Mouse (Mus musculus) layer of hippocampus, postnatal 25 days (tissue): ENCODE data around the gene Cd3eap. TPM values are rescaled to one million over a fixed set of nuclear protein-coding genes. Genes with fewer than 3 reads are reported as not detected.

ENCODE experiments used
- DNase-seq, 2 experiments: peaks; one replicate each; pipeline ENCODE4 v3.0.0; 2022; ENCODE audit warnings: mixed read lengths in 2 of 2, low spot score in 1 of 2; ENCODE audit errors: extremely low spot score in 1 of 2
- microRNA-seq, 2 experiments: library from miRNA; unstranded; fragments of <30 nt; microRNA quantifications; one replicate each; pipeline ENCODE4 v1.2.0; 2021
- total RNA-seq, 2 experiments: library from RNA; stranded (reverse); gene quantifications; 2 replicates each; pipeline ENCODE4 v1.2.3; 2021

Cd3eap gene
- total RNA-seq, 2 experiments from 2014 or later: 17.7 to 18.3 TPM

DNA sequence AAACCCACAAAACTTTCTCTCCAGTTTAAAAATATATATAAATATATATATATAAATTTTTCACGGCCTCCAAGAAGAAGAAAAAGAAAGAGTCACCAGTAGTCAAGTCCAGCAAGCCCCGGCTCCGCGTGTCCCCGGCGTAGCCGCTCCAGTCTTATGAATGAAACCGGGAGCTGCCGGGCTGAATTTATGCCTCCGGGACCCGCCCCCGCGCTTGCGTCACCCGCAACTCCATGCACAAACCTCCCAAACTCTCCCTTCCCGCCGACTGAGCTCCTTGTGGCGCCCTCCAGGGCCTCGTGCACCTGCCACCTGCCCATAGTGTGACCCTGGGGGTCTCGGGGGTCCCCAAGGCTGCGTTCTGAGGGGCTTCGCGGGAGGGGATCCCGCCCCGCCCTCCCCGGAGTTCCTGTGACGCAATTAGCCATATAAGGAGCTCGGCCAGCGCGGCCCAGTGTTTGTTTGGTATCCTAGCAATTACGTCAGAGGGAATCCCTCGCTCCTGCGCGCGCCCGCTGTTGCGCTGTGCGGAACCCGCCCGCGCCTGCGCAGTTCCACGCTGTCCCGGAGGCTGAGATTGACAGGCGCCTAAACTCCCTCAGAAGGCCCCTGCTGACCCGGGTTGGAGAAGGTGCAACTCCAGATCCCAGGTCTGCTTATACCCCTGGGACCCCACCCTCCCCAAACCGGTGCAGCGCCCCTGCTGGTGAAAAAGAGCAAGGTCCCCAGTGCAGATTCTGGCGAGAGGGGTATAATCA is 49.2 kb downstream of the Cd3eap start, which contains the start of gene Fosb:
TSS of gene Fosb (minus strand) at position 168 of the 758 bp plus-strand sequence.
- peak; percentile 92 for DNase-seq

DNA sequence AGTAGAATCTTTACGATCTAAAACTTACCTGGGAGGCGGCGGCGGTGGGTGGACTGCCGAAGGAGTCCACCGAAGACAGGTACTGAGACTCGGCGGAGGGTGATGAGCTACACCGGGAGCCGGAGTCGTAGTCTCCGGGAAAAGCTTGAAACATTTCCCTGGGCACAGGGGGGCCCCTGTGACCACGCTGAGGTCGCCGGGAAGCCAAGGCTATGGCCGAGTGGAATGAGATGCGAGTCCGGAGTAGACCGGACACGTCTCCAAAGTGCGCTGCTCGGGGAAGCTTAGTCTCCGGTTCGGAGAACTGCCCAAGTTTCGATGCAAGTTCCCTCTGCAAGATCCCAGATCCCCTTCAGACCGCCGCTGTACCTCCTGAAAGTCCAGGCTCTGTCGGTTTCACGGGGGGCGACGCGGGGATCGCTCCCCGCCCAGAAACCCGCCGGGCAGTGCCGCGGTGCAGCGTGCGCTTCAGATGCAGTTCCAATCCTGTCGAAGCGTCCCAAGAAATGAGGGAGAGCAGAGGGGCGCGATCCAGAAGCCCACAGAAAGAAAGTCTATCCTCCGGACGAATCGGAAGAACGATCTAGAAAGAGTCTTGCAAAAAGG is 49.9 kb downstream of the Cd3eap start:
- no peak for DNase-seq

DNA sequence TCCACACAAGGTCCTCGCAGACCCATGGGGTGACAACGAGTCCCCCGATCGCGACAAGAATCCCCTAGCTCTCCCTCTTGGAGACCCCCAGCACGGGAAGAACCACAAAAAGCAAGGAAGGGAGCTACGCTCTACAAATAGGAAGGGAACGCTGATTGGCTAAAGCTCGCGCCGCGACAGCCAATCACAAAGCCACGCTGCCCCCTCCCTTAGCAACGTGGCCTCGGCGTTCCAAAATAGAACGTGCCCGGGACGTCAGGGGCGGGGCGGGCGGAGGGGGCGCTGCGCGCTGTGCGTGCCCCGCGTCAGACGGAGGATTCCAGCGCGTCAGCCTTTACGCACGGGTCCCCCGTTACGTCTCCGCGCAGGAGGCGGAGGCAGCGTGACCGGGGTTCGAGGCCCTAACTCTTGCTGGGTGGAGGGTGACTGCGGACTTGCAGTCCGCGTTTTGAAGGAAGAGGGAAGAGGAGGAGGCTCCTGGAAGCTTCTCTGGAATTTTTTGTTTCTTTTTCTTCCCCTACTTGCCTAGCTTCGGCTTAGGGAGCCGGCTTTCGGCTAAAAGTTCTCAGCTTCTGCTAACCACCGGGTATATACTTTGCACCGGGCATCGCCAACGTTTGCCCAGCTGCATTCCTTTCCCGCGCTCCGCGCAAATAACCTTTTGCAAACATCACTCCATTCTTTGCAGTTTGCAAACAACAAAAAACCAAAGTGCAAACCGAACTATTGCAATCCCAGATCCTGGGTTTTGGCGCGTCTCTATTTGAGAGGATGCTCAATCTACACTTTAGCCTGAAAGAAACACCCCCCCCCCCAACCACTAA is 50.6 kb downstream of the Cd3eap start:
- peak; percentile 86 to 89 for DNase-seq

DNA sequence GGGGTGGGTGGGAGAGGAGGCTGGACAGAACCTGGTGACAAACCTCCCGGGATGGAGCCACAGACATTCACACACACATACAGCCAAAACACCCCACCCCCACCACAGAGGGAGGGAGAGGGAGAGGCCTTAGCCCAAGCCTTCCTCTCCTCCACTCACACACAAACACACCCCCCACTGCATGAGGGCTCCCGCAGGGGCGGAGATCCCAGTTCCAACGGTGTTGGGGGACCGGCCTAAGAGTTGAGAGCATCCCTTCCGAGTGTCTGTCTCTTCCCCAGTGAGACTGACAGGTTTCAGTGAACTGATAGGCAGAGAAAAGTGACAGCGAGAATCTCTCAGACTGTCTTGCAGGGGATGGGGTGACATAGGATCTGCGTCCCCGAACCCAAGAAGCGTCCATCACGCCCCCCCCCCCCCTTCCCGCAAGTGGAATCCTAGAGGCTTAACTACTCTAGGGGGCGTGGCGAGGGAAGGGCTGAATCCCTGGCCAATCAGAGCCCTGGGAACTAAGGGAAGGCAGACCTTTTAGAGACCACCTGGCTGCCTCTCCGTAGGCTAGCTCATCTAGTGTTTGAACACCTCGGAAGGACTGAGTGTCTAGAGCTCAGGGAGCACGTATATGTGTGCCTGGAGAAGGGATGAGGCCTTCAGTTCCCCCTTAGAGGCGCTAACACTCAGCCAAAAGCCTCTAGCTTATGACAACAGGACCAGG is 51.4 kb downstream of the Cd3eap start:
- peak; percentile 46 to 57 for DNase-seq

DNA sequence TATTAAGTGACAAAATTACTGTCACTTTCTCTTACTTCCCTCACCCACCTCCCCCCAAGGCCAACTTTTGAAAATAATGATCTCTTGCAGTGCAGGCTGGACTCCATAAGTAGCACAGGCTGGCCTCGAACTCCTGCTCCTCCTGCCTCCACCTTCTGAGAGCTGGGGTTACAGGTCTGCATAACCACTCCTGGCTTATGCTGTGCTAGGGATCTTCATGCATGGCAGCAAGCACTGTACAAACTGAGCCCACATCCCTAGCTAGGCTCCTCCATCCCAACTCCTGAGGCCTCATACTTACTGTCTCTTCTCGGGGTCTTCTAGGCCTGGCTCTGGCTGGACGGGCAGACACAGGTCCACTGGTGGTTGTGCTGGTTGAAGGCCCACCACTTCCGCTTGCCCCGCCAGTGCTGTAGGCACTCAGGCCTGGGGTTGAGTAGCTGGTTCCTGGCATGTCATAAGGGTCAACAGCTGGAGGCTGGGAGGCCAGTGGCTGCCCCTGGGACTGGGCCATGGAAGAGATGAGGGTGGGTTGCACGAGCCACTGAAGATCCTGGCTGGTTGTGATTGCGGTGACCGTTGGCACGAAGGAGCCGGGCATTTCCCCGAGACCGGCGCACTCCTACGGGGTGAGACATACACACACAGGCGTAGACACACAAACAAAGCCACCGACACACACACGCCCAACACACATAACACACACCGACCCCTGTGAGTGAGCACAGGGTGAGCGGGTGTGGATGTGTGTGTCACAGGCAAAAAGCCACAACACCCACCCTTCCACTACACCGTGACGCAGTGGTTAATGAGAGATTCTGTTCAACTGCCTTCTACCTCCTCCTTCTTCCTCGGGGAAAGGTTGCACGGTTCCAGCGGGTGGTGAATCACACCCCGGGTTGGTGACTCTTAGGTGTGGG is 52.2 kb downstream of the Cd3eap start:
- no peak for DNase-seq

Small RNAs within 50 kb of the gene (microRNA-seq; reads per million reads assigned to microRNA genes)
- 0 reads per million in 2 experiments for gene Mir343

Other genes with a start within 250 kb of the Cd3eap start
- under 1 TPM; 0.42 to 0.49 TPM for gene Gm4969, start 241.1 kb downstream of the Cd3eap start, total RNA-seq
- gene Fbxo46, start 239.6 kb downstream of the Cd3eap start, total RNA-seq: 10 to 100 TPM; 13.2 to 14.2 TPM
- gene Qpctl, start 210.2 kb downstream of the Cd3eap start, total RNA-seq: 10 to 100 TPM; 17.9 to 19.7 TPM
- 10 to 100 TPM; 72.4 to 84.8 TPM for gene Snrpd2, start 209.8 kb downstream of the Cd3eap start, total RNA-seq
- under 1 TPM; 0.37 to 0.77 TPM for gene Gipr, start 193.4 kb downstream of the Cd3eap start, total RNA-seq
- 100 to 1,000 TPM; 157 to 164 TPM for gene Eml2, start 183.1 kb downstream of the Cd3eap start, total RNA-seq
- gene Gpr4, start 146.9 kb downstream of the Cd3eap start, total RNA-seq: 1 to 10 TPM; 2.2 to 2.5 TPM
- gene Opa3, start 131.1 kb downstream of the Cd3eap start, total RNA-seq: 10 to 100 TPM; 36.5 to 41.5 TPM
- gene Vasp, start 87.7 kb downstream of the Cd3eap start, total RNA-seq: 10 to 100 TPM; 15.2 to 16.3 TPM
- not detected for gene Ppm1n, start 79.4 kb downstream of the Cd3eap start, total RNA-seq
- gene Rtn2, start 76.9 kb downstream of the Cd3eap start, total RNA-seq: 10 to 100 TPM; 85.9 to 96.3 TPM
- 1 to 10 TPM; 5.2 to 9.8 TPM for gene Fosb, start 49.4 kb downstream of the Cd3eap start, total RNA-seq
- gene Ercc1, start 14.7 kb downstream of the Cd3eap start, total RNA-seq: 10 to 100 TPM; 37.8 to 39.1 TPM
- 1 to 10 TPM; 4.5 to 4.8 TPM for gene Ppp1r13l, start 266 bp upstream of the Cd3eap start, total RNA-seq
- gene Ercc2, start 22.5 kb upstream of the Cd3eap start, total RNA-seq: 10 to 100 TPM; 34.5 to 34.9 TPM
- gene Klc3, start 44.6 kb upstream of the Cd3eap start, total RNA-seq: 1 to 10 TPM; 2.2 to 3.4 TPM
- not detected for gene Ckm, start 45.3 kb upstream of the Cd3eap start, total RNA-seq
- 100 to 1,000 TPM in 1 of 2 experiments, 10 to 100 TPM in 1; 92.8 to 105 TPM for gene Mark4, start 99.3 kb upstream of the Cd3eap start, total RNA-seq
- gene Exoc3l2, start 103.8 kb upstream of the Cd3eap start, total RNA-seq: under 1 TPM; 0.37 to 0.38 TPM
- 1 to 10 TPM; 6.0 to 7.1 TPM for gene Bloc1s3, start 148.9 kb upstream of the Cd3eap start, total RNA-seq
- 10 to 100 TPM; 20.1 to 21.1 TPM for gene Trappc6a, start 148.9 kb upstream of the Cd3eap start, total RNA-seq
- gene Nkpd1, start 158.4 kb upstream of the Cd3eap start, total RNA-seq: under 1 TPM; 0.49 to 0.66 TPM
- 100 to 1,000 TPM; 103 to 112 TPM for gene Ppp1r37, start 203.6 kb upstream of the Cd3eap start, total RNA-seq
- 1 to 10 TPM in 1 of 2 experiments, under 1 TPM in 1; 0.30 to 1.0 TPM for gene Zfp296, start 217.8 kb upstream of the Cd3eap start, total RNA-seq
- gene Gemin7, start 218.1 kb upstream of the Cd3eap start, total RNA-seq: 10 to 100 TPM; 38.0 to 40.7 TPM
- 10 to 100 TPM; 70.6 to 94.5 TPM for gene Clasrp, start 245.0 kb upstream of the Cd3eap start, total RNA-seq